Mouse (Mus musculus) frontal cortex, adult (tissue): ENCODE data around the gene Kdm8.

Experiments
- ATAC-seq: cut with Nextera tagmentation; 2 replicates; pipeline ENCODE4 v1.9.2; 2017; ENCODE audit warnings: mild to moderate bottlenecking, moderate library complexity, mixed read lengths; ENCODE audit not compliant: low TSS enrichment

Kdm8 gene

GRCm38 (mm10) chr7:125500879-125501278 is 56.4 kb downstream of the Kdm8 start:
- ATAC-seq = no peak

- ATAC-seq = no peak
Measured at GRCm38 (mm10) chr7:125503374-125504092, 59.1 kb downstream of the Kdm8 start.

- peak; percentile 78 for ATAC-seq
Measured at GRCm38 (mm10) chr7:125504618-125505017, 60.1 kb downstream of the Kdm8 start.

- no peak for ATAC-seq
Measured at GRCm38 (mm10) chr7:125505568-125505967, 61.1 kb downstream of the Kdm8 start.

GRCm38 (mm10) chr7:125507279-125507678 is 62.8 kb downstream of the Kdm8 start:
- ATAC-seq = no peak

GRCm38 (mm10) chr7:125511432-125511831 is 67.0 kb downstream of the Kdm8 start:
- no peak for ATAC-seq

- ATAC-seq = no peak
Measured at GRCm38 (mm10) chr7:125511852-125512251, 67.4 kb downstream of the Kdm8 start.
